Mouse (Mus musculus) layer of hippocampus, adult 11-12 months (tissue): ENCODE results near the gene Olfml1.

Source experiments
- DNase-seq: peaks from one replicate; pipeline ENCODE4 v3.0.0; 2022; ENCODE audit warnings: low spot score

Olfml1 gene

GRCm38 (mm10) chr7:107594857-107595402 lies 27.7 kb downstream of the Olfml1 start, which contains the start of gene Ppfibp2:
Gene Ppfibp2, plus strand, starts transcription at chr7:107595207.
- DNase-seq: peak; percentile 90

GRCm38 (mm10) chr7:107595426-107595825 lies 28.2 kb downstream of the Olfml1 start:
- DNase-seq: no peak

GRCm38 (mm10) chr7:107596753-107597152 lies 29.5 kb downstream of the Olfml1 start:
- DNase-seq: no peak

GRCm38 (mm10) chr7:107597956-107598355 lies 30.7 kb downstream of the Olfml1 start:
- DNase-seq: no peak

GRCm38 (mm10) chr7:107600651-107601050 lies 33.4 kb downstream of the Olfml1 start:
- DNase-seq: no peak

GRCm38 (mm10) chr7:107602505-107602904 lies 35.3 kb downstream of the Olfml1 start:
- DNase-seq: no peak

GRCm38 (mm10) chr7:107602913-107603312 lies 35.7 kb downstream of the Olfml1 start:
- DNase-seq: no peak

GRCm38 (mm10) chr7:107607766-107608165 lies 40.5 kb downstream of the Olfml1 start:
- no peak for DNase-seq

GRCm38 (mm10) chr7:107609622-107610255 lies 42.5 kb downstream of the Olfml1 start:
- no peak for DNase-seq

GRCm38 (mm10) chr7:107610880-107611279 lies 43.6 kb downstream of the Olfml1 start:
- no peak for DNase-seq

- DNase-seq: no peak
Observed at GRCm38 (mm10) chr7:107618028-107618992, 51.1 kb downstream of the Olfml1 start.

GRCm38 (mm10) chr7:107619225-107619624 lies 52.0 kb downstream of the Olfml1 start:
- no peak for DNase-seq

GRCm38 (mm10) chr7:107620137-107620536 lies 52.9 kb downstream of the Olfml1 start:
- DNase-seq: no peak

- DNase-seq: no peak
Observed at GRCm38 (mm10) chr7:107624432-107624831, 57.2 kb downstream of the Olfml1 start.

- no peak for DNase-seq
Observed at GRCm38 (mm10) chr7:107625061-107625460, 57.8 kb downstream of the Olfml1 start, which contains the start of gene 5330417H12Rik. Gene 5330417H12Rik, minus strand, starts transcription at chr7:107625161.

GRCm38 (mm10) chr7:107625781-107626180 lies 58.5 kb downstream of the Olfml1 start:
- DNase-seq: no peak

- DNase-seq: no peak
Observed at GRCm38 (mm10) chr7:107628383-107628782, 61.1 kb downstream of the Olfml1 start.

GRCm38 (mm10) chr7:107633201-107633600 lies 66.0 kb downstream of the Olfml1 start:
- no peak for DNase-seq

- DNase-seq: no peak
Observed at GRCm38 (mm10) chr7:107637398-107637797, 70.2 kb downstream of the Olfml1 start.

GRCm38 (mm10) chr7:107638026-107638425 lies 70.8 kb downstream of the Olfml1 start:
- no peak for DNase-seq
